Mouse (Mus musculus): ENCODE results near the gene Parp16.

Parp16 gene

DNA sequence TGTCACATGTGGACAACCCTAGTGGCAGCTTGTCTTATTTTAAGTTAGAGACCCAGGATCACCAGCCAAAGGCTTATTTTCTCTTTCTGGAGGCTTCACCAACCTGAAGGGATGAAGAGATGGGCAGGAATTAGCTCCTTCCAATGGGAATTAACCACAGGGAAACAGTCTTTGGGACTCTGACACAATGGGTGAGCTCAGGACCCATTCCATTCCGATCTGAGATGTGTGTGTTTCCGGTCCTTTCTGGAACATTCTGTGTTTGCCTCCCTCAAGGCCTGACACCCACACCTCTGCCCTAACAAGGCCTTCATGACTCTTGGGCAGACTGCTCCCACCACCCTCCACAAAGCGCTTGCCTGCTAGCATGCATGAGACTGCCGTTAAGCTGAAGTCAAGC lies at the start of gene Parp16:
Parp16 (plus strand) TSS at position 301 of the 400 bp plus-strand sequence.
- DNase-seq (ENCODE audit: low spot score): no peak

- no peak for DNase-seq (ENCODE audit: low spot score)
These were observed 49.2 kb upstream of the Parp16 start for GRCm38 (mm10) chr9:65146001-65146400.

- no peak for DNase-seq (ENCODE audit: low spot score)
These were observed 46.6 kb upstream of the Parp16 start for GRCm38 (mm10) chr9:65148507-65148906.

GRCm38 (mm10) chr9:65152711-65153330 lies 42.3 kb upstream of the Parp16 start:
- no peak for DNase-seq (ENCODE audit: low spot score)

DNA sequence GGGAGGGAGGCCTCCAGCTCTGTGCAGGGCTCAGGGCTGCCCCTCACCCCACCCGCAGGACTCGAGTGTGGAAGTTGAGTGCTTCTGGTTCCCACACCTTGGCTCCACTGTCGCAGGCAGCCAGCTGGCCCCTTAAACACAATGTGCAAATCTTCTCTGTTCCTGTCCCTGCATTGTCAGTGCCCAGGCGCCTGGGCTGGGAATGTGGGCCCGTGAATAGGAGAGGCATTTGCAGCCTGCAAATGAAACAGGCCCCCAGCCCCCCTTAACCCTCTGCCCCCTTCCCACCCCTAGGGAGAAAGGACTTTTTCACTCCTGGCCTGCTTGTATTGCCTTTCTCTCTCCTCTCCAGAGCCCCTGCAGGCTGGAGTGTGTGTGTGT lies 41.8 kb upstream of the Parp16 start:
- peak; percentile 82 for DNase-seq (ENCODE audit: low spot score)

GRCm38 (mm10) chr9:65154692-65155455 lies 40.3 kb upstream of the Parp16 start:
- DNase-seq (ENCODE audit: low spot score): peak; percentile 76

DNA sequence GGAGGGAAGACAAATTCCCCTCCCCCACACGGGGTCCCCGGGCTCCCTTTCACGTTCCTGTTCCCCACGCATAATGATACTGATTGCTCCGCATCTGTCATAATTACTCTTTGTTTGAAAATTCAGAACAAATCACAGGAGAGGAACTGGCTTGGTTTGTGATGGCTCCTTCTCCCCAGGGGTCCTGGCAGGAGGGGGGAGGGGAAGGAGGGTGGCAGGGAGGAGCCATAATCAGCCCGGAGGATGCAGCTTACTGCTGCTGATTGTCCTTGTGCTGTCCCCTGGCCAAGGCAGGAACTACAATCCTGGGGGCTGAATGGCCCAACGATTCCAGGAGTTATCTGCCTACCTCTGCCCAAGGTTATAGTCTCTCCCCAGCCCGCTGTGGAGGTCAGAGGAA lies 38.5 kb upstream of the Parp16 start:
- DNase-seq (ENCODE audit: low spot score): peak; percentile 56

DNA sequence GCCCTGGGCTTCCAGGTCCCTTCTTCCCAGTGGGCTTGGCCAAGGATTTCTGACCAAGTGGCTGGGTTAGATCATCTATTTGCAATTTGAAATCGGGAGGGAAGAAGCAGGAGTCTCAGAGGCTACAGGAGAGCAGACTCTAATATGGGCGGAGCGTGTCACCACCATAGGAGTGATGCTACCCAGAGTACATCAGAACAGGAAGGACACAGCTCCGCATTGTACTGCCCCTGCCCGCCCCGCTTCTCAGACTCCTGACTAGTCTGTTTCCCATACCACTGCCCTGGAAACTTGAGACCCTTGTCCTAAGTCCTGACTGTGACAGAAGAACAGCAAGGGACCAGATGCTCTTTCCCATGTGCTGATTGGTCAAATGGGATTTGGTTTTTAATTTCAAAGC lies 37.5 kb upstream of the Parp16 start:
- peak; percentile 75 for DNase-seq (ENCODE audit: low spot score)

- peak; percentile 51 for DNase-seq (ENCODE audit: low spot score)
These were observed 34.0 kb upstream of the Parp16 start for GRCm38 (mm10) chr9:65161188-65161587.

GRCm38 (mm10) chr9:65161881-65162280 lies 33.3 kb upstream of the Parp16 start:
- no peak for DNase-seq (ENCODE audit: low spot score)

DNA sequence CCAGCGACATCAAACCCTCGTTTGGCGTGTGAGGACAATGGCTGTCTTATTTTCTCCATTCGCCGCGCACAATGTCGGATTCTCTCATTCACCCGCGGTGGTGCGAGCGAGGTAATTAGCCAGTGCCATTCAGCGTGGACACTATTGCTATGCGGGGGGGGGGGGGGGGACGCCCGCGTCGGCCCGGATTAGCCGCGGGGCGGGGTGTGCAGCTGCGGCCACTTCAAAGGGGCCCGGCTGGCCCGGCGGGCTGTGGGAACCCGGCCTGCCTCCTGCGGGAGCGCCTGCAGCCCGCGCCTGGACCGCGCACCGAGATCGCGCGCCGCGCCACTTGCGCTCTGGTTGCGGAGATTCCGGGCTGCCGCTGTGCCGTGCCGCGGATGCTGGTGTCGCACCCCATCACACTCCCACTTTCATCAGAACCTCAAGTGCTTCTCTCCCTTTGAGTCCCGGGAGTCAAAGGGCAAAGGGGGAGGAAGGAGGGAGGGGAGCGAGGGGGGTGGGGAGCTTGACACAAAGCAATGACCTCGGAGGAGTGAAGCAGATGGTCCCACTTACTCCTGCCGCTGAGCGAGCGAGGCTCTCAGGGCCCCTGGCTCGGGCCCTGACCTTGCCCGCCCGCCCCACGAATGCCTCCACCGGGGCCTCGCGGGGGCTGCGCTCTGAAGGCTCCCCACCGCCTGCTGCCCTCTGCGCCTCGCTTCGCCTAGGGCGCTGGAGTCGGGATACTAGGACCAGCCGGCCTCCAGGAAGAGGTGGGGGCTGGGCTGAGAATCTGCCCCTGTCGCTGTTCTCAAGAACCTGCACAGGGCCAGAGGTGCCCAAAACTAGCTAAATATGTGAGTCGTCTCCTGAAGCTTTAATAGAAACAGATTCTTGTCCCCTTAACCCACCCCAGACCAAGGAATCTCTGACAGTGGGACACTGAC lies 32.2 kb upstream of the Parp16 start:
- peak; percentile 92 for DNase-seq (ENCODE audit: low spot score)

- peak; percentile 56 for DNase-seq (ENCODE audit: low spot score)
These were observed 30.3 kb upstream of the Parp16 start for GRCm38 (mm10) chr9:65164870-65165269.

GRCm38 (mm10) chr9:65166386-65166785 lies 28.8 kb upstream of the Parp16 start:
- DNase-seq (ENCODE audit: low spot score): peak; percentile 67

GRCm38 (mm10) chr9:65168534-65168933 lies 26.6 kb upstream of the Parp16 start:
- no peak for DNase-seq (ENCODE audit: low spot score)

- DNase-seq (ENCODE audit: low spot score): peak; percentile 60
These were observed 26.2 kb upstream of the Parp16 start for GRCm38 (mm10) chr9:65168952-65169351.

DNA sequence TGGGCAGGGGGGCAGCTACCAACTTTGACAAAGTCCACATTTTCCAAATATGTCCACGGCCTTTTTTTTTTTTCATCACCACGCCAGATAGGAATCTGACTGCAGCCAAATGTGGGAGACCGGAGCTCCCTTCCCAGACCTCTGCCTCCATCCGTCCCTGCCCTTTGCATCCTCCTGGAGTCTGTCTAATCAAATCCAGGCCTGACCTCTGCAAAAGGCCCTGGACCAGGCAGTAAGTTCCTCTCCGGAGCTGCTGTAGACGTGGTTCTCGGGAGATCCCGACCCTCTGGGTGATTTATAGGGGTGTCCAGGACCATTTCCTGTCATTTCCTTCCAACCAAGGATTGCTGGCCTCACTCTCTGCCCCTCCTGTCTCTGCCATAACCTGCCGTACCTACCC lies 22.5 kb upstream of the Parp16 start:
- DNase-seq (ENCODE audit: low spot score): peak; percentile 71

- peak; percentile 71 for DNase-seq (ENCODE audit: low spot score)
These were observed 19.8 kb upstream of the Parp16 start for GRCm38 (mm10) chr9:65175234-65175938.

- peak; percentile 79 for DNase-seq (ENCODE audit: low spot score)
These were observed 18.9 kb upstream of the Parp16 start for GRCm38 (mm10) chr9:65175939-65176871.

DNA sequence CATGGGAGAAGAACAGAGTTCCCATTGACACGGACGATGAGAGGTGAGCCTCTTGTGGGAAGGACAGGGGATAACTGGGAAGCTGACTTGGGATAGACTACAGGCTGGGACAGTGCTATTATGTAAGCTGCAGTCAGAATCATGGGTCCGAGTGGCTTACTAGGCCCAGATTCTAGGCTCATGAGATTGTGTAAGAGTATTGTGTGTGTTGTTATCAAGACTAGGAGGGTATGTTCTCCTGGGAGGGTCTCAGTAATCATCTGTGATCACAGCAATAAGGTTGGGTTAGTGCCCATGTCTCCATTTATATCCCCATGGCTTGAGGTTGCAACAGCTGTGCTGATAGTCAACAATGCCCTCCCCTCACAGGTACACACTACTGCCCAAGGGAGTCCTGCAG lies 17.7 kb upstream of the Parp16 start:
- no peak for DNase-seq (ENCODE audit: low spot score)

DNA sequence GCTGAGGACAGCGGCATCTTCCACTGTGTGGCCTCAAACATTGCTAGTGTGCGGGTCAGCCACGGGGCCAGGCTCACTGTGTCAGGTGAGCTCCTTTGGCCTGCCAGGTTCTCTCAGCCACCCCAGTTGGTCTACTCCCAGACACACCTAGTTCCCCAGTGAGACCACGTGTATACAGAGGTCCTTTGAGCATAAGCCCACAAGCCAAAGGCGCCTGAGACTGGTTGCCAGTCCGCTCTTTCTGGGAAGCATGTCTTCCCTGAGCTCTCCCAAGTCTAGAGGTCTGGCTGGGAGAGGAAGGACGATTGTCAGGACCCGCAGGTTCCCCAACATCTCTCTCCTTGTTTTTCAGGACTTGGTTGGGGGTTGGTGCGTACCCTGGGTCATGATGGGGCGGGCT lies 17.2 kb upstream of the Parp16 start:
- no peak for DNase-seq (ENCODE audit: low spot score)
